Mouse (Mus musculus): Measurements from ENCODE around the gene Gm20388. TPM values are rescaled to one million over a fixed set of nuclear protein-coding genes. Genes with fewer than 3 reads are reported as not detected.

Gm20388 gene
- polyA plus RNA-seq, 1 experiment from 2014 or later, result 4.4 TPM

DNA sequence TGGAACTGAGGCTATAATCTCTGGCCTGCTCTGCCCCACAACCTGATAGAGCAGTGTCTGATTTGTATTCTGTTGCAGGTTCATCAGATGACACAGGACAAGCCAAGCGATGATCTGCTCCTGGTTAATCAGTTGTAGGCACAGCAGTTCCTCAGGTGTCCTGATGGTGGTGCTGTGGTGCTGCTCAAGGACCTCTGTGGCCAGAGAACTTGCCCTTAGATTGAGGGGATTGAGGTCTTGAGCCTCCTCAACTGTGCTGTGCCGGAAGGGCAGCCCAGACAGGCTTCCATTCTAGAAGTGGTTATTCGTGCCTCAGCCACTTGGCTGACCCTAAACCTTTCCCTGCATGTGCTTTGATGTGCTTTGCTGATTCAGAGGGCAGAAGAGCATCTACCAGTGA, 4141.5 kb downstream of the Gm20388 start:
- Histone ChIP-seq H3K9me3 (no peaks in the 10 kb centered on the region), H3K4me3 (replicated peaks) (no peak overlapping the region), H3K4me2 (replicated peaks) (no peak overlapping the region), H3K4me1 (replicated peaks) (0 out of 2 replicates have a peak, but pooled peaks cover 4% of the 10 kb centered on the region), H3K9ac (replicated peaks) (no peak overlapping the region), H3K36me3 (peaks cover 26% of the 10 kb centered on the region), H3K27me3 (no peaks in the 10 kb centered on the region), H3K27ac (no peak overlapping the region)
- 17% methylated on average over 3 of the region's 3 CpGs for WGBS
- peak; percentile 76 for ATAC-seq

DNA sequence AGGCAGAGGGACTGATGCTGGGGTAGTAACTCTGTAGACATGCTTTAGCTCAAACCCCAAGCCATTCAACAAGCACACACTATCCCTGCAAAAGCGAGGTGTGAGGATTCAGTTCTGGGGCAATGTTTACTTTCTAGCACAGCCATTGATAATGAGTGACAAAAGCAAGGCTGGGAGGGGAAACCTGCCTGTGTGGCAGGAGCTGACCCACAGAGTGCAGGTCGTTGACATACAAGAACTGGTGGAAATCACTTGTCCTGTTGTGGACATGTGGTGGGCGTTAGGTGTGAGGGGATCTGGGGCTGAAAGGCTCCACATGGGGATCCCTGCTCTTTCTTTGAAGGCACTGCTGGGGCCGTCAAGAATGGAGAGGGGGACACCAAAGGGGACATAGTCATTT, 4141.9 kb downstream of the Gm20388 start:
- Histone ChIP-seq H3K36me3 (peaks cover 21% of the 10 kb centered on the region), H3K4me3 (replicated peaks) (no peak overlapping the region), H3K9me3 (no peaks in the 10 kb centered on the region), H3K4me2 (replicated peaks) (no peak overlapping the region), H3K27me3 (no peaks in the 10 kb centered on the region), H3K9ac (replicated peaks) (no peak overlapping the region), H3K4me1 (replicated peaks) (0 out of 2 replicates have a peak, but pooled peaks cover 4% of the 10 kb centered on the region), H3K27ac (no peak overlapping the region)
- ATAC-seq, result no peak
- WGBS, result 64% methylated on average over 4 of the region's 4 CpGs

DNA sequence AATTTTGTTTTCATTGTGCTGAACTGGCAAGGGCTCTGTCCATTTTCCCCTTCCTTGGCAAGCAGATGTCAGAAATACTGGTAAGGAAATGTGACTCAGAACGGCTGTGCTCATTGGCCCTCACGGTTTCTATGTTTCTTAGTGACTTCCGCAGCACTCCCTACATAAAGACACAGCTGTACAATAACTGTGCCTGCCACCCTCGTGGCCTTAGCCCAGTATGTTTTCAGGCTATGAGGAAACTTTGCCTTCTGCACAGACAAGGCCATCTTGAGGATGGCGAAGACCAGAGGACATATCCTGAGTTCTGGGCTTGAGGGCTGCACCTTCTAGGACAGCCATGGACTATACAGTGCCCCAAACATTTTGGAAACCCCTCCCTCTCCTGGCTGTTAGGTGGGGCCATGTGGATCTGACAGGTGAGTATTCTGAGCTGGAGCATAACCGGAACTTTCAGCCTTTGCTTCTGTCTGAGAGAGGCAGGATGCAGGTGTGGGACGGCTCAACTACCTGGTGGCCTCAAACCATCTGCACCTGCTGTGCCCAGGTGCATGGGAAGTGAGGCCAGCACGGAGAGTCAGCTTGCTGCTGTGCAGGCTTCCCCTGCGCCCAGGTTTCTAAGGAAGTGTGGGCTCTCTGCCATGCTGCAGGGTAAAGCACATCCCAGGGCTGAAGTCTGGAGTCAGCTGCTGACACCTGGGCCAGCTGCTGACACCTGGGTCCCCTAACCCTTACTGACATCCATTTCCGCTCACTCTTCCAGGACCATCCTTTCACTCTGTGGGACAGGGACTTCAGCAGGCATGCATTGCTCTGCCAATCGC, 4146.4 kb downstream of the Gm20388 start:
- WGBS, result 82% methylated on average over 11 of the region's 11 CpGs

DNA sequence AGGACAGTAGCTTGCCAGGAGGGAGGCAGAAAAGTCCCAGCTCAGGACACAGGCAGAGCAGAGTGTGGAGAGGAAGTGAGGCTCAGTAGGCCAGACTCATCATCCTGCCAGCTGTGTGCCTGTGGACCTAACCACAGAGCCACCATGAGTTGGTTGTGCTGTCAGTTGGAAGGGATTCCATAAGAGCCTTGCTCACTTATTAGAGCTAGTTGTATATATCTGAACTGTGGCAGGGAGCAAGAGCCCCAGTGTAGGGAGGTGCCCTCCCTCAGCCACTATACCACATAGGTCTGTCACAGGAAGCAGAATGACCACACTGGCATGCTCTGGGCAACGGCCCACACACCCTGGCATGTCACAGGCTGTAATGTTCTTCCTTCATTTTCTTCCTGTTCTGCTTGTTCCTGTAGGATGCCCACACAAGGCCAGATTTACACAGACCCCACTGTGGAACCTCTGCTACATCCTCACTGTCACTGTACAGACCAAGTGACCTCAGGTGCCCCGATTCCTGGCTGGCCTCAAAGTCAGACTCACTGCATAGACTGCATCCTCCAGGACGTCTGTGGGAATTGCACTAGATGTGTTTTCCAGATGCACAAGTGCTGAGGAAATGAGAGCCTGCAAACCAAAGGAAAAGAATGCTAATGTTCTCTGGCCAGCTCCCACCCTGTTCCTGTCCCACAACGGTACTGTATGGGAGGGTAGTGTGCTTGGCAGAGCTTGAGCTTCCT, 4155.9 kb downstream of the Gm20388 start:
- WGBS, result 82% methylated on average over 4 of the region's 4 CpGs
- Histone ChIP-seq H3K4me1 (replicated peaks) (peaks cover 21% of the 10 kb centered on the region), H3K4me2 (replicated peaks) (no peak overlapping the region)

More for the DNA sequence above, 4146.4 kb downstream of the Gm20388 start:
- Histone ChIP-seq H3K4me1 (replicated peaks) (0 out of 2 replicates have a peak, but pooled peaks cover 4% of the 10 kb centered on the region), H3K4me2 (replicated peaks) (no peak overlapping the region), H3K9ac (replicated peaks) (no peak overlapping the region), H3K36me3 (no peaks in the 10 kb centered on the region), H3K27me3 (no peaks in the 10 kb centered on the region), H3K27ac (no peak overlapping the region), H3K4me3 (replicated peaks) (no peak overlapping the region), H3K9me3 (no peaks in the 10 kb centered on the region)
- ATAC-seq, result no peak

DNA sequence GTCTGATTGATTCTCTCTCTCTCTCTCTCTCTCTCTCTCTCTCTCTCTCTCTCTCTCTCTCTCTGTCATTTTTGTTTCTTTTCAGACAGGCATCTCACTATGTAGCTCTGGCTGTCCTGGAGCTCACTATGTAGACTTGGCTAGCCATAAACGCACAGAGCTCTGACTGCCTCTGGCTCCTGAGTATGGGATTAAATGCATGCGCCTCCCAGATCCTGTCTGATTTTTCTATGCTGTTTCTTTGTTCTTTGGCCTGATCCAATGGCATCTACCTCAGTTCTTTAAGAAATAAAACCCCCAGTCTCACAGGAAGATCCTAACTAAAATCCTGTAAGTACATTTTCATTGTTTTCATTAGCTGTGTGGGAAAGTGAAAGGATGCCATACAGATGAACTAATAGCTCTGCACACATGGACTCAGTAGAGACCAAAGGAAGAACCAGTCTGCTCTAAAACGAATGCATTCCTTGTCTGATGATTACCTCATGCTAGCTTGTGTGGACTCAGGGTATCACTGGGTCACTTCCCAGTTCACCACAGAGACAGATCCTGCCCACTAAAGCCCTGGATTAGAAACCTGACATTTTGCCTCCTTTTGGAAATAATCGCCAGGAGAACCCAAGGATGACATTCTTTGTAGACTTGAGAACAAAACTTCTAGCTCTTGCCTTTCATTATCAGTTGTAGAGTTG, 4156.6 kb downstream of the Gm20388 start:
- no peak overlapping the region for H3K9ac ChIP-seq (replicated peaks)
- no peak for ATAC-seq
- H3K9me3 ChIP-seq, result no peaks in the 10 kb centered on the region
- H3K4me1 ChIP-seq (replicated peaks), result peaks cover 21% of the 10 kb centered on the region
- H3K27ac ChIP-seq, result no peak overlapping the region
- H3K4me2 ChIP-seq (replicated peaks), result no peak overlapping the region
- H3K36me3 ChIP-seq, result no peaks in the 10 kb centered on the region
- H3K4me3 ChIP-seq (replicated peaks), result no peak overlapping the region
- 77% methylated on average over 4 of the region's 4 CpGs for WGBS
- H3K27me3 ChIP-seq, result no peaks in the 10 kb centered on the region

More for the DNA sequence above, 4155.9 kb downstream of the Gm20388 start:
- no peaks in the 10 kb centered on the region for H3K9me3 ChIP-seq
- no peak for ATAC-seq
- no peak overlapping the region for H3K4me3 ChIP-seq (replicated peaks)
- H3K27ac ChIP-seq, result no peak overlapping the region
- H3K36me3 ChIP-seq, result no peaks in the 10 kb centered on the region
- no peaks in the 10 kb centered on the region for H3K27me3 ChIP-seq
- no peak overlapping the region for H3K9ac ChIP-seq (replicated peaks)

DNA sequence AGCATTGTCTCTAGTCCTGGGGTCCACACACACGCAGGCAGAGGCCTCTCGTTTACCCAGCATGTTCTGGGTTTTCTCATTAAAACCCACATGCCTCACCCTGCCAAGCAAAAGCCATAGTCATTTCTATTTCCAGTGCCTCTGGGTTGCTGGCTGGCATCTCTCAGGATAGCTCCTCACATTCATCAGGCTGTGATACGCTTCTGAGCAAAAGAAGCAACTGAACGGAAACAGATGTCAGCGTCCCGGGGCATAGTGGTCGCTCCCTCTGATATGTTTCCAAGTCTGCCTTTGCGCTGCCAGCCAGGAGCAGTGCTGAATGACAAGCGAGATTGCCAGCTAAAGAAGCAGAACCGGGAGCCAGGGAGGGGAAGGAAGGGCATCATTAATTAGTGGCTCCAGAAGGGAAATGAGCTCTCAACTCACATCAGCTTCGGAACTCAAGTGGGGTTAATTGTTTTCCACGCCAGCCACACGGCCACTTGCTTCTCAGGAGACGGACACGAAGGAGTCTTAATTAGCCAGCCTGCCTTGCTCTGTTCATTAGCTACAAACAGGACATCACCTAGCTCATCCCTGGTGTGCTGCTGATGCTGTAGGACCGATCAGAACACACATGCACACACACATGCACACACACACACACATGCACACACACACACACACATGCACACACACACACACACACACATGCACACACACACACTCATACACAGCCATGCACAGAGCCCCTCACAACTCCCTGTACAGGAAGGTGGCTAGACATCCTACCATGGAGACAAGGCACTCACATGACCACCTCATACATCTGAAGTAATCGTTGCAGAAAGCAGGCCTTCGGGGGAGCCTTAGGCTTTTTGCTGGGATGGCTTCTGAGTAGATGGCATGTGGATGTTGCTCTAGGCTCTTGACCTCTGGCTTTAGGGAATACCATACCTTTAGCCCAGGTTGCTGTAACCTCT, 4160.0 kb downstream of the Gm20388 start:
- H3K4me2 ChIP-seq (replicated peaks), result 0 out of 2 replicates have a peak overlapping the region, but pooled peaks have one; percentile 14
- H3K4me1 ChIP-seq (replicated peaks), result peaks cover 21% of the 10 kb centered on the region
- peak; percentile 76 for ATAC-seq
- no peaks in the 10 kb centered on the region for H3K36me3 ChIP-seq
- WGBS, result 36% methylated on average over 18 of the region's 18 CpGs
- peak overlapping the region; percentile 82 for H3K27ac ChIP-seq
- no peak overlapping the region for H3K4me3 ChIP-seq (replicated peaks)
- no peaks in the 10 kb centered on the region for H3K9me3 ChIP-seq
- H3K27me3 ChIP-seq, result no peaks in the 10 kb centered on the region
- H3K9ac ChIP-seq (replicated peaks), result no peak overlapping the region

DNA sequence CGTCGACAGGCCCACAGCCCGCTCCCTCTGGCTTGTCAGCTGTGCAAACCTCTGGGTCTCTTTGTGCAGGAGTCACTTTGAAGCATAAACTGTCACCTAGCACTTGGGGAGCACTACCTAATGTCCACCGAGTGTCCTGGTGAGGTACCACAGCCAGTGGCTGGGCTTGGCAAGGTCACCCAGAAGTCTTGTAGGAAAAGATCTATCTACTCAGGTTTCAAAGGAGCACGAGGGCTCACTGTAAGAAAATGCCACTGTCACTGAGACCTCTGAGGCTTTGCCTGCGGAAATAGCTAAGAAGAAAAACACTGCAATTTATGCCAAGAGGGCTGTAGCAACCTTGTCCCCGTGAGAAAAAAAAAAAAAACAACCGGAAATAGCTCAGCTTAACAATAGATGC, 4165.3 kb downstream of the Gm20388 start:
- peaks cover 37% of the 10 kb centered on the region for H3K4me1 ChIP-seq (replicated peaks)
- no peak overlapping the region for H3K4me2 ChIP-seq (replicated peaks)
- H3K36me3 ChIP-seq, result no peaks in the 10 kb centered on the region
- no peak overlapping the region for H3K9ac ChIP-seq (replicated peaks)
- no peaks in the 10 kb centered on the region for H3K27me3 ChIP-seq
- ATAC-seq, result no peak
- peak overlapping the region; percentile 45; the same call in 1 of the 2 replicates for H3K27ac ChIP-seq
- H3K4me3 ChIP-seq (replicated peaks), result no peak overlapping the region
- no peaks in the 10 kb centered on the region for H3K9me3 ChIP-seq
- 66% methylated on average over 8 of the region's 8 CpGs for WGBS

DNA sequence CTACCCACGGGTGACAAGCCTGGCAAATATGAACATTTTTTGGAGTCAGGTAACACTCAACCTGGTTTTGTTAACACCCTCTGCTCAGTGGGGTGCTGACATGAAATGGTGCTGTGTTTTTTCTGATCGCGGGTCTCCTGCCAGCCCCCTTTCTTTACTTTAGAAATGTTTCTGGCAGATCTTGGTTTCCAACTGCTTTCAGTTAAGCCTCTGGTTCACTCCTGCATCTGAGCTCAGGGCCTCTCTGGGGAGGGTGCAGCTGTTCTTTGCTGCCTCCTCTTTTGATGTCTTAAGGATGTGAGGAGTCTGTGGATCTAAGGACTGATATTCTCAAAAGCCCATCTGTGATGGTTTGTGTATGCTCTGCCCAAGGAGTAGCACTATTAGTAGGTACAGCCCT, 4165.8 kb downstream of the Gm20388 start:
- H3K4me2 ChIP-seq (replicated peaks), result no peak overlapping the region
- H3K9ac ChIP-seq (replicated peaks), result no peak overlapping the region
- peaks cover 35% of the 10 kb centered on the region for H3K4me1 ChIP-seq (replicated peaks)
- H3K4me3 ChIP-seq (replicated peaks), result no peak overlapping the region
- 0 out of 2 replicates have a peak, but pooled peaks have one; percentile 37 for ATAC-seq
- peak overlapping the region; percentile 45; the same call in 1 of the 2 replicates for H3K27ac ChIP-seq
- WGBS, result 70% methylated on average over 3 of the region's 3 CpGs
- no peaks in the 10 kb centered on the region for H3K27me3 ChIP-seq
- no peaks in the 10 kb centered on the region for H3K9me3 ChIP-seq
- no peaks in the 10 kb centered on the region for H3K36me3 ChIP-seq

DNA sequence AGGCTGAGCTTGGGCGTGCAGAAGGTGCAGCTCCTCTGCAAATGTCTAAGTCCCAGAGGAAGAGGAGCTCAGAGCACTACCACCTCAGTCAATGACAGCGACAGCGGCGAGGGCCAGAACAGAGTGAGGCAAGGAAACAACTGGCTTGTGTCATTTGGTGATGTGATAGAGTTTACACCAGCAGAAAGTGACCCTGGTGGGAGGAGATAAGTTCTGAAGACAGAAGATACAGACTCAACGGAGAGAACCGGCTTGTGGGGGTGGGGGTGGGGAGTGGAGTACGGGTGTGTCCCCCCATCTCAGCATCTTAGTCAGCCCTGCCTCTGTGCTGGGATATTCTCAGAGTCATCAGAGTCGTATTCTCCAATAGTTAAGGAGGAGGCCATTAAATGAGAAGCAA, 4166.7 kb downstream of the Gm20388 start:
- Histone ChIP-seq H3K9ac (replicated peaks) (no peak overlapping the region), H3K4me3 (replicated peaks) (no peak overlapping the region), H3K4me2 (replicated peaks) (no peak overlapping the region), H3K9me3 (no peaks in the 10 kb centered on the region), H3K36me3 (no peaks in the 10 kb centered on the region), H3K27ac (no peak overlapping the region), H3K4me1 (replicated peaks) (peaks cover 35% of the 10 kb centered on the region), H3K27me3 (no peaks in the 10 kb centered on the region)
- ATAC-seq, result no peak
- WGBS, result 89% methylated on average over 8 of the region's 8 CpGs

DNA sequence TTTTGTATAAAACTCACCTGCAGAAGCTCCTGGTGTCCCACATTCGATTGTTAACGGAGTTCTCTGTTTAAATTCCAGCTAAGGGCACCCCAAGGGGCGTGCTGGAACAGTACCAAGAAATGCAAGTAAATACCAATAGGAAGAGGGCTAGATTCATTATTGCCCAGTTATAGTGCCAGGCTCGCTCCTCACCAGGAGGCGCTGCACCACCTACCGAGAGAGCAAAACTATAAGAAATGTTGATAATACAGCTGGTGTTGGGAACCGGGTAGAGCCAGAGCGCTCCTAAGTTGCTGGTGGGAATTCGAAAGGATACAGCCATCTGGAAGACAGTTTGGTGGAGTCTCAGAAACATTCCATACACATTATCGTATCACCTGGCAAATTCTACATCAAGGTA, 4167.4 kb downstream of the Gm20388 start:
- H3K4me3 ChIP-seq (replicated peaks), result no peak overlapping the region
- WGBS, result 85% methylated on average over 10 of the region's 10 CpGs
- no peak overlapping the region for H3K27ac ChIP-seq
- no peak for ATAC-seq
- no peaks in the 10 kb centered on the region for H3K36me3 ChIP-seq
- H3K4me2 ChIP-seq (replicated peaks), result no peak overlapping the region
- H3K4me1 ChIP-seq (replicated peaks), result peaks cover 35% of the 10 kb centered on the region
- no peaks in the 10 kb centered on the region for H3K27me3 ChIP-seq
- H3K9me3 ChIP-seq, result 0 out of 2 replicates have a peak, but pooled peaks cover 3% of the 10 kb centered on the region
- no peak overlapping the region for H3K9ac ChIP-seq (replicated peaks)

DNA sequence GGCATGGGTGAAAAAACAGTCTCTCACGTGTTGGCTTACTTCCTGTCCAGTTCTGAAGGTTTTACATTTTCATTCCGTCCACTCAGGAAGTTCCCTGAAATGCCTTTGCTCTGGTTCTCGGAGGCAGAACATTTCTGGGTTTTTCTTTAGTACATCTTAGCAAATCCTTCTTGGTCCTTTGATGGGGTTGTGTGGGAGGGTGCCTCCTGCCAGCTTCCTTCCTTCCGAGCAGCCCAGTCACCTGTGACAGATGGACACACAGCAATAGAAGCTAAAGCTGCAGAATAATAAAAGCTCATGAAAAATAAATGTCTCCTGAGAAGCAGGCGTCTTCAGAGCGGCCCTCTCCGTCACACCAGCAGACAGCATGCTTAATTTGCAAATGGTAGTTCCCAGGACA, 4168.3 kb downstream of the Gm20388 start:
- H3K4me1 ChIP-seq (replicated peaks), result peaks cover 35% of the 10 kb centered on the region
- H3K27ac ChIP-seq, result no peak overlapping the region
- no peak overlapping the region for H3K4me2 ChIP-seq (replicated peaks)
- no peak overlapping the region for H3K9ac ChIP-seq (replicated peaks)
- WGBS, result 54% methylated on average over 7 of the region's 7 CpGs
- H3K4me3 ChIP-seq (replicated peaks), result no peak overlapping the region
- H3K27me3 ChIP-seq, result no peaks in the 10 kb centered on the region
- no peak for ATAC-seq
- 0 out of 2 replicates have a peak, but pooled peaks cover 3% of the 10 kb centered on the region for H3K9me3 ChIP-seq
- no peaks in the 10 kb centered on the region for H3K36me3 ChIP-seq

All from midbrain, embryonic 13.5 days (tissue).